8 mouse cellular contexts compared by ENCODE assay signal in genomic region chr6:136827516-136827880, GRCm38 (mm10). TPM values are rescaled to one million over a fixed set of nuclear protein-coding genes. Genes with fewer than 3 reads are reported as not detected.
DNase-seq lines count a peak whose midpoint lies in the region; ATAC-seq and TF ChIP-seq lines count a peak whose summit lies in the region.

BC049715 (plus strand) TSS chr6:136827626.

- H3K4me2 ChIP-seq in embryonic facial prominence, embryonic 13.5 days = peak within 1 kb of the TSS; percentile 79
- peak within 1 kb of the TSS; percentile 87 for H3K4me2 ChIP-seq in myocyte (ENCODE audit: low read depth)

- TF ChIP-seq POLR2A in myocyte (IDR thresholded peaks at IDR 0.05; ENCODE audit: insufficient read length, low read depth) = no peak

- peaks cover 29% of the 10 kb centered on the region for H3K79me2 ChIP-seq in myocyte (ENCODE audit: control insufficient read depth, insufficient read depth)

- H3K9ac ChIP-seq in embryonic facial prominence, embryonic 13.5 days = peak within 1 kb of the TSS; percentile 99

- H3K4me1 ChIP-seq in embryonic facial prominence, embryonic 13.5 days = peaks cover 7% of the 10 kb centered on the region

- no peak for TF ChIP-seq CTCF in layer of hippocampus, adult 2 months (conservative IDR thresholded peaks at IDR 0.05)

- H3K27me3 ChIP-seq in embryonic facial prominence, embryonic 13.5 days = no peaks in the 10 kb centered on the region
- H3K27me3 ChIP-seq in myocyte (ENCODE audit: control insufficient read depth, insufficient read depth, insufficient read length) = no peaks in the 10 kb centered on the region

- no peak for DNase-seq in layer of hippocampus, adult 2 months (ENCODE audit: low spot score in 2 of 2)
- DNase-seq in layer of hippocampus, adult 8-10 months (ENCODE audit: low spot score in 2 of 2) = no peak
- DNase-seq in kidney, postnatal 36 days = peak; percentile 63 to 66
- no peak for DNase-seq in left cerebral cortex, postnatal 10 days (ENCODE audit: extremely low spot score in 1 of 2, low spot score in 2 of 2)
- DNase-seq in B cell, adult 2 months = no peak
- DNase-seq in adrenal gland, postnatal 36 days = no peak

- ATAC-seq in embryonic facial prominence, embryonic 13.5 days (ENCODE audit: insufficient number of reproducible peaks, insufficient read depth, low FRiP score, low TSS enrichment, low read depth) = no peak

- H3K9me3 ChIP-seq in embryonic facial prominence, embryonic 13.5 days = no peaks in the 10 kb centered on the region

- intact Hi-C loops in left cerebral cortex, postnatal 10 days (cut with DNase I) = no loop called here

- peak within 1 kb of the TSS; percentile 93 for H3K4me3 ChIP-seq in layer of hippocampus, adult 2 months
- H3K4me3 ChIP-seq in embryonic facial prominence, embryonic 13.5 days = peak within 1 kb of the TSS; percentile 100
- peak within 1 kb of the TSS; percentile 80 for H3K4me3 ChIP-seq in myocyte

- peaks cover 25% of the 10 kb centered on the region for H3K36me3 ChIP-seq in embryonic facial prominence, embryonic 13.5 days
- peaks cover 21% of the 10 kb centered on the region for H3K36me3 ChIP-seq in myocyte (ENCODE audit: control insufficient read depth, insufficient read depth)

- 0% methylated on average over 34 of the region's 34 CpGs for WGBS in embryonic facial prominence, embryonic 13.5 days

- peak within 1 kb of the TSS; percentile 71 for H3ac ChIP-seq in myocyte (ENCODE audit: control insufficient read depth, insufficient read length)

- peak within 1 kb of the TSS; percentile 97 for H3K27ac ChIP-seq in layer of hippocampus, adult 2 months
- H3K27ac ChIP-seq in embryonic facial prominence, embryonic 13.5 days = peak within 1 kb of the TSS; percentile 86

TF ChIP-seq in myocyte, 11 proteins besides CTCF, POLR2A, EP300 and RAD21:
- TF ChIP-seq E2F4 (IDR thresholded peaks at IDR 0.05; ENCODE audit: insufficient read depth) (no peak), MAX (IDR thresholded peaks at IDR 0.05; ENCODE audit: low read depth) (no peak), MYOD1 (IDR thresholded peaks at IDR 0.05; ENCODE audit: control insufficient read depth in 1 of 3, insufficient read length in 2 of 3, low read depth in 2 of 3) (no peak), MYOG (IDR thresholded peaks at IDR 0.05; ENCODE audit: control insufficient read depth in 1 of 3, insufficient read depth in 1 of 3, insufficient read length in 2 of 3, low read depth in 2 of 3) (no peak), TCF3 (IDR thresholded peaks at IDR 0.05; ENCODE audit: insufficient read length, low read depth) (no peak), USF1 (IDR thresholded peaks at IDR 0.05; ENCODE audit: low read depth) (no peak), TCF12 (IDR thresholded peaks at IDR 0.05; ENCODE audit: insufficient read depth, poor library complexity, severe bottlenecking) (no peak), SRF (IDR thresholded peaks at IDR 0.05; ENCODE audit: control insufficient read depth, insufficient read length, low read depth) (no peak), POLR2AphosphoS2 (IDR thresholded peaks at IDR 0.05; ENCODE audit: insufficient read length, low read depth) (no peak), REST (IDR thresholded peaks at IDR 0.05; ENCODE audit: insufficient read depth, insufficient read length) (no peak), CEBPB (IDR thresholded peaks at IDR 0.05; ENCODE audit: insufficient read depth, poor library complexity, severe bottlenecking) (no peak)
TF ChIP-seq in myocyte: peak in this region for 0.

RNA-seq across cellular contexts. Expression of gene BC049715, which starts in this region (rescaled TPM):
- total RNA-seq in layer of hippocampus, adult 2 months (2021) = 1 to 10 TPM; 3.8 to 5.4 TPM
- total RNA-seq in layer of hippocampus, adult 8-10 months (2022) = 1 to 10 TPM; 2.3 to 4.3 (median 3.3) TPM
- polyA plus RNA-seq in embryonic facial prominence, embryonic 13.5 days (2015; fragmentation: Nextera tagmentation; extraction: Ambion mirVana) = 2.2 and 4.3 TPM in 2 replicates
- 0.10 TPM for polyA plus RNA-seq in myocyte (2012; fragmentation: generic; extraction: Trizol)
- 1 to 10 TPM; 4.9 to 5.0 TPM for total RNA-seq in left cerebral cortex, postnatal 10 days (2021)
- total RNA-seq in adrenal gland, postnatal 36 days (2021) = 1 to 10 TPM in 1 of 2 experiments, under 1 TPM in 1; 0.43 to 1.2 TPM

Comparison
In these comparisons a context has a peak if more than half of its experiments do, and no peak if none do; other contexts are left out.
1. DNase-seq: peak in kidney, postnatal 36 days (2 of 2); none in layer of hippocampus, adult 2 months (0 of 2), layer of hippocampus, adult 8-10 months (0 of 2), left cerebral cortex, postnatal 10 days (0 of 2), B cell, adult 2 months (0 of 2) and adrenal gland, postnatal 36 days (0 of 2).
2. Peak in every context shown above with its lines, with median percentiles within 50 percentile points of each other: H3K4me3 ChIP-seq.